Mouse (Mus musculus): ENCODE measurements around the gene Acot5. TPM values are rescaled to one million over a fixed set of nuclear protein-coding genes. Genes with fewer than 3 reads are reported as not detected.

The Acot5 gene
- total RNA-seq, 2 experiments from 2014 or later, result not detected

DNA sequence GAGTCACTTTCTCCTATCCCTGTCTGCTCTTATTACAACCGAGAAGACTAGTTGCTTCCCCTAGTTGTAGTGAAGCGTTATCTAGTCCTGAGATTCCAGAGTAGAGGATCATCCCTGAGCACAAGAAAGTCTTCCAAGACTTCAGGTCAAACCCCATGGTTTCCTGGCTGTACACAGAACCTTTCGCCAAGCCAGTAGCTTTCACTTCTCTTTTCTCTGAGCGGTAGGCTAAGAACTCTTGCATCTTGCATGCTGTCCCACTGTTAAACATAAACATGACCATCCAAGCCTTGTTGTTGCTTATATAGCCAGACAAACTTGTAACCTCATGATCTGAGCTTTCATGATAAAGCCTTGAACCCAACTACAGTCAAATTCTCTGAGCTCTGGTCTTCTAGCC, 41.7 kb downstream of the Acot5 start:
- ATAC-seq (replicated peaks; ENCODE audit: low FRiP score, poor library complexity, severe bottlenecking), result no peak

DNA sequence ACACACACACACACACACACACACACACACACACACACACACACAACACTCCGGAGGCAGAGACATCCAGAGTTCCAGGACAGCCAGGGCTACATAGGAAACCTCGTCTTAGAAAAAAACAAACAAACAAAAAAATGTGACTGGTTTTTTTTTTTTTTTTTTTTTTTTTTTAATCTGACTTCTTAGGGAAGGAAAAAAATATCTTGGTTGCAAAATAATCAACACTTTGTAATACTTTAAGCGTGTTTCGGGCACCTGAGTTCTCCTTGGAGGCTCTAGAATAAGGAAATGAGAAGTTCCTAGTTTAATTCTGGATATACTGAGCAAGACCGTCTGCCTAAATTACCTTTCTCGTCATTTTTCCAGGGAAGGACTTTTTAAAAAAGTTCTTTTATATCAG, 44.6 kb downstream of the Acot5 start:
- ATAC-seq (replicated peaks; ENCODE audit: low FRiP score, poor library complexity, severe bottlenecking), result no peak

- peak; percentile 80 for ATAC-seq (replicated peaks; ENCODE audit: low FRiP score, poor library complexity, severe bottlenecking)
Measured at GRCm38 (mm10) chr12:84114153-84114994, 45.2 kb downstream of the Acot5 start, which contains the start of gene Dnal1. Dnal1 (plus strand) TSS chr12:84114366.

GRCm38 (mm10) chr12:84119584-84119983, 50.5 kb downstream of the Acot5 start:
- no peak for ATAC-seq (replicated peaks; ENCODE audit: low FRiP score, poor library complexity, severe bottlenecking)

Other genes starting within 250 kb of the Acot5 start
- 8.6 and 12.6 TPM in 2 replicates for gene Numb, start 147.4 kb upstream of the Acot5 start, total RNA-seq (2015; ENCODE audit: low replicate concordance)
- 18.7 and 31.4 TPM in 2 replicates for gene Numb, start 147.4 kb upstream of the Acot5 start, total RNA-seq (2017; ENCODE audit: low replicate concordance)
- gene Riox1, start 118.7 kb upstream of the Acot5 start, total RNA-seq (2015; ENCODE audit: low replicate concordance), result 6.7 TPM in 1 of 2 replicates, not detected in the other
- 2.0 and 2.2 TPM in 2 replicates for gene Riox1, start 118.7 kb upstream of the Acot5 start, total RNA-seq (2017; ENCODE audit: low replicate concordance)
- not detected in 2 replicates for gene Heatr4, start 84.5 kb upstream of the Acot5 start, total RNA-seq (2015; ENCODE audit: low replicate concordance)
- not detected in 2 replicates for gene Heatr4, start 84.5 kb upstream of the Acot5 start, total RNA-seq (2017; ENCODE audit: low replicate concordance)
- 0.72 and 1.3 TPM in 2 replicates for gene Acot2, start 81.5 kb upstream of the Acot5 start, total RNA-seq (2015; ENCODE audit: low replicate concordance)
- gene Acot2, start 81.5 kb upstream of the Acot5 start, total RNA-seq (2017; ENCODE audit: low replicate concordance), result 0.53 and 0.77 TPM in 2 replicates
- 2.2 TPM in 1 of 2 replicates, not detected in the other for gene Acot1, start 59.8 kb upstream of the Acot5 start, total RNA-seq (2015; ENCODE audit: low replicate concordance)
- 13.4 TPM in 1 of 2 replicates, not detected in the other for gene Acot1, start 59.8 kb upstream of the Acot5 start, total RNA-seq (2017; ENCODE audit: low replicate concordance)
- gene Acot4, start 30.9 kb upstream of the Acot5 start, total RNA-seq (2015; ENCODE audit: low replicate concordance), result not detected in 2 replicates
- gene Acot4, start 30.9 kb upstream of the Acot5 start, total RNA-seq (2017; ENCODE audit: low replicate concordance), result not detected in 2 replicates
- not detected in 2 replicates for gene Gm49366, start 30.4 kb upstream of the Acot5 start, total RNA-seq (2015; ENCODE audit: low replicate concordance)
- gene Gm49366, start 30.4 kb upstream of the Acot5 start, total RNA-seq (2017; ENCODE audit: low replicate concordance), result not detected in 2 replicates
- gene Acot3, start 17.2 kb upstream of the Acot5 start, total RNA-seq (2015; ENCODE audit: low replicate concordance), result not detected in 2 replicates
- gene Acot3, start 17.2 kb upstream of the Acot5 start, total RNA-seq (2017; ENCODE audit: low replicate concordance), result not detected in 2 replicates
- not detected in 2 replicates for gene Acot6, start 31.3 kb downstream of the Acot5 start, total RNA-seq (2015; ENCODE audit: low replicate concordance)
- 0.13 TPM in 1 of 2 replicates, not detected in the other for gene Acot6, start 31.3 kb downstream of the Acot5 start, total RNA-seq (2017; ENCODE audit: low replicate concordance)
- gene Dnal1, start 45.0 kb downstream of the Acot5 start, total RNA-seq (2015; ENCODE audit: low replicate concordance), result not detected in 2 replicates
- 0.08 and 2.2 TPM in 2 replicates for gene Dnal1, start 45.0 kb downstream of the Acot5 start, total RNA-seq (2017; ENCODE audit: low replicate concordance)
- gene Pnma1, start 79.2 kb downstream of the Acot5 start, total RNA-seq (2015; ENCODE audit: low replicate concordance), result 8.4 and 11.9 TPM in 2 replicates
- 13.5 and 15.9 TPM in 2 replicates for gene Pnma1, start 79.2 kb downstream of the Acot5 start, total RNA-seq (2017; ENCODE audit: low replicate concordance)
- gene Elmsan1, start 149.6 kb downstream of the Acot5 start, total RNA-seq (2015; ENCODE audit: low replicate concordance), result 20.9 and 23.5 TPM in 2 replicates
- gene Elmsan1, start 149.6 kb downstream of the Acot5 start, total RNA-seq (2017; ENCODE audit: low replicate concordance), result 29.0 and 51.1 TPM in 2 replicates
- 8.4 and 12.6 TPM in 2 replicates for gene Ptgr2, start 215.9 kb downstream of the Acot5 start, total RNA-seq (2015; ENCODE audit: low replicate concordance)
- 29.3 and 32.6 TPM in 2 replicates for gene Ptgr2, start 215.9 kb downstream of the Acot5 start, total RNA-seq (2017; ENCODE audit: low replicate concordance)
- gene Zfp410, start 247.5 kb downstream of the Acot5 start, total RNA-seq (2015; ENCODE audit: low replicate concordance), result 54.1 and 72.5 TPM in 2 replicates
- 63.2 and 85.4 TPM in 2 replicates for gene Zfp410, start 247.5 kb downstream of the Acot5 start, total RNA-seq (2017; ENCODE audit: low replicate concordance)